Mouse (Mus musculus): ENCODE measurements at regions not wholly inside any gene's neighbourhood (a gene's known extent, or its start where the extent isn't known, plus 50 kb on each side); places are given as distances from the start of the nearest gene placed in this dataset.

GRCm38 (mm10) chr2:114454901-114455300 is 199.9 kb downstream of the Dph6 start:
- no peak for DNase-seq (ENCODE audit: low read depth, low spot score)

GRCm38 (mm10) chr2:114450185-114450584 is 204.6 kb downstream of the Dph6 start:
- no peak for DNase-seq (ENCODE audit: low read depth, low spot score)

GRCm38 (mm10) chr2:114443801-114444200 is 211.0 kb downstream of the Dph6 start:
- DNase-seq (ENCODE audit: low read depth, low spot score), result no peak

DNA sequence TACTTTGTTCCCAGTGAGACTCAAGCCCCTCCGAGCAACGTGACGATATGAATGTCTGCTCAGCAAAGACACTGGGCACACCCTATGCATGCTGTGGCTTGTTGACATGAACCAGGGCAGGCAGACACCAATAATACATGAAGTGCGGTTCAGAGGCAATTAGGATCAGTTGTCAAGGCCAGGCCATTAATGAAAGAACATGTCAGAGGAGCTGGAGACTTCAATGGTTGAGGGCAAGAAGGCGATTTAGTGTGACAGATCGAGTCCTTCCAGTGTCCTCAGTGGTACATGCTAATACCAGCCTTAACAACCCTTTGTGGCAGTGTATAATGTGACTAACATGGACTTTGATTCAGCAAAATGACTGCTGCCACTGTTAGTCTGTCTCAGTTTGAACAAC is 213.8 kb downstream of the Dph6 start:
- DNase-seq (ENCODE audit: low read depth, low spot score), result no peak

DNA sequence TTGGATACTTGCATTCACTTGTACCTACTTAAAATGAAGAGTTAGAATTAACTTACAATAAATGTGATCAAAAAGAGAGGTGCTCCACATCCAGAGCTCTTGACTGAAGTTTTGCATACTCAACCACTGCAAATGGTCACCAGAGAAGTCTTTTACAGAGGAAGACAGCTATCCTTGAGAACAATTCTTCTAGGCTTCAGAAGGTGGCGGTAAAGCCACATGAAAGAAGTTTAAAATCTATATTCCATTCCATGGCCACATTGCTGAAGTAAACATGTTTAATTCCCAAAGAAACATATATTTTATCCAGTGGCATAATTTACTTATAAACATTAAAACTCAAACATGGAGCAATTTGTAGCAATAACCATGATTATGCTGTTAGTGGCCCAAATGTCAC is 215.1 kb downstream of the Dph6 start:
- DNase-seq (ENCODE audit: low read depth, low spot score), result no peak

GRCm38 (mm10) chr2:114438048-114438447 is 216.7 kb downstream of the Dph6 start:
- no peak for DNase-seq (ENCODE audit: low read depth, low spot score)

DNA sequence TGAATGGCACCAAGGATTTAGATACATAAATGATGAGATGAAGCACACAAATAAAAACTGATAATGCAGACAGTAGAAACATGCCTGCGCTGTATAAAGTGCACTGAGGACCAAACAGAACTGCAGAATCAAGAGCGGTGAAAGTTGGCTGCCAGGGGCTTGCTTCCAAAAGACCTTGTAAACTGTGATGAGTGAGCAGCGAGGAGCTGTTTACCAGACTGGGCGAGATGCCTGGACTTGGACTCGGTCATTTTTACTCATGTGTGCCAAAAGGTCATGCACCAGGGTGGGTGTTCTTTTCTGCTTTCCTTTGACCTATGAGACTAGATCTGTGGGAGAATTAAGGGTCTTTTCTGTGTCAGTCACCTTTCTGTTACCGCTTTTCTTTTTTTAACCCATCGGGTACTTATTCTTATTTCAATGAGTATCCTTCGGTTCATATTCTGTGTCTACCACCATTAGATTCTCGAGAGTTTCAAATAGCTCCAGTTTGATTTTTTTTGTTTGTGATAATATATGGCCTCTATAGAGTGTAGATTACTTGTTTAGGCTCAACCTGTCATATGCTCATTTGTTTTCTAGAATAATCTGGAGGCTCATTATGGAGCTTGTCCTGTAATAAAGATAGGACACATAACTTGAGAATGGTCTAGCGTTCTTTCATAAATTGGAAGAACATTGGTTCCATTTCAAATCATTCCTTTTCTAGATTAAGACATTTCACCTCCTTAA is 226.3 kb upstream of the Zfp770 start:
- DNase-seq (ENCODE audit: low read depth, low spot score), result no peak

DNA sequence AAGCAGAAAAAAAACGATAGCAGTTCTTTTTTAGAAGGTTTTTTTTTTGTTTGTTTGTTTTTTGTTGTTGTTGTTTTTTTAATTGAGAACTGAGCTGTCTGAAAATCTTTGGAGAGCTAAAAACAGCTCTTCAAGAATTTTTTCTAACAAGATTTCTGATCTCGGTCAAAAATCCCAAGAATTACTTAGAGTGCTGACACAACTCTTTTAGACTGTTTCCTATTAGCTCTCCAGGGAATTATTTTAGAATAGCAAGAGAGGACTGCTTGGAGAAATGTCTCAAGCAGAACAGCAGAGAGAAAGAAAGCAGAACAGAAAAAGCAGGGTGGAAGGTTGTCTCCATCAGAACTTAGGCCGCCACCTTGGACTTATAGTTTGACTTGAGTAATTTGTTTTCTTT is 218.1 kb upstream of the Zfp770 start:
- DNase-seq (ENCODE audit: low read depth, low spot score), result no peak

- DNase-seq (ENCODE audit: low read depth, low spot score), result no peak
Measured at GRCm38 (mm10) chr2:114413013-114413412, 211.7 kb upstream of the Zfp770 start.

DNA sequence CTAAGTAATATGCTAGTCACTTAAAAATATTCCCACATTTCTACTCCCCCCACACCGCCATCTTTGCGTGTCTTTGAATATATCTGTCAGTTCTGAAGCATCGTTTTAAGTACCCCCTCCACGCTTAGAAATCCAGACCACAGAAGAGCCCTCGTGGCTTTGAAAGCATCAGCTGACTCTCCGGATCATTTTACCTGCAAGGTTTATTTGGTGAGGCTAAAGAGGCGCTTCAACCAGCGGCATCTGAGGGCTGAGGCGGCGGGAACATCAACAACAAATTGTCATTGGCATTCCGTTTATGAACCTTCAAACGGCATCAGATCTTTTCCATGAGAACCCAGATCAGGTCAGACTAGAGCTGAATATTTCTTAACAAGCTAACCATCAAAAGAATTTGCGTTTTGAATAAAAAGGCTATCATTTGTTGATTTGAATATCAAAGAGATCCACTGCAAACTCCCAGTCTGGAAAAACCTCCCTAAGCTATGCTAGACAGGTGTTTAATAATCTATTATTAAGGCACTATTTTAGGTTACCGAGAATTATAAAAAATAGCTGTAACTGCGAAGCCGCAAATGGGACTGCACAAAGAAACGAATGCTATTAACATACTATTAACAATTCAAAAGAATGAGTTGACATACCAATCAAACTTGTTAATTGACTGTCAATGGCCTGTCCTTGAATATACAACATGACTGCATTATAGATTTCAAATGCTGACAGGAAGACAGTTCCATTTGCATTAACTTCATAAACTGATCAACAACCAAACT is 210.9 kb upstream of the Zfp770 start:
- DNase-seq (ENCODE audit: low read depth, low spot score), result peak; percentile 8

- no peak for DNase-seq (ENCODE audit: low read depth, low spot score)
Measured at GRCm38 (mm10) chr2:114410717-114411116, 209.4 kb upstream of the Zfp770 start.

- no peak for DNase-seq (ENCODE audit: low read depth, low spot score)
Measured at GRCm38 (mm10) chr2:114409542-114409941, 208.3 kb upstream of the Zfp770 start.

DNA sequence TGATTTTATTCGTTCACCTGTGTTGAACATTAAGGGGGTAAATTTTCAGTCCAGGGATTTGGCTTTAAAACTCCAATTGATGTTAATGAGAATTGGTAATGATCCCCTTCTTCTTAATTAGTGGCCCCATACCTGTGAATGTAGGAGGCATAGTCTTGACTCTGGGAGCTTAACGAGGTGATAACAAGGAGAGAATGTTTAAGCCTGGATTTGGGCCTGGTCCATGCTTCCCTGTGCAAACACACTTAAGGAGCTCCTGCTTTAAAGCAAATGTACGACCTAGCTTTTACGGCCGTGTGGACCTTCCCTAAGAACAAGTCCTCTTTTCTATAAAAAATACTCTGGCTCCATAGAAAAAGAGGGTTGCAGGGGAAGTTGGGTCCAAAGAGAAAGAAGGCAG is 206.1 kb upstream of the Zfp770 start:
- DNase-seq (ENCODE audit: low read depth, low spot score), result no peak

DNA sequence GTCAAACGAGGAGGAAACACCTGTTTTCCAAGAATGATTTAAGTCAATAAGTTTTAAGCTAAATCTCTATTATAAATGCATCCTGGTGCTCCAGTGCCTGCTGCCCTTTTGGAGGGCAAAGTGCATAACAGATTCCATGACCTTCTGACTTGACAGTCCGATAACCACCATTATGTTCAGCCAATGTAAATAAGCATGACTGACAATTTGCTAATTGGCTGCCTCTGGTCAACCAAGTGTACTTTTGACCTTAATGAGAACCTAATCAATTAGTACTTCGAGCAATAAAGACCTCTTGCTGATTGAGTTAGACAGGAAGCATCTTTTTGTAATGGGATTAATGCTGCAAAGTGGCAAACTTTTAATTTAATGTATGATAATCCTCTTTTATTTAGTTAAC is 183.3 kb upstream of the Zfp770 start:
- no peak for DNase-seq (ENCODE audit: low read depth, low spot score)

DNA sequence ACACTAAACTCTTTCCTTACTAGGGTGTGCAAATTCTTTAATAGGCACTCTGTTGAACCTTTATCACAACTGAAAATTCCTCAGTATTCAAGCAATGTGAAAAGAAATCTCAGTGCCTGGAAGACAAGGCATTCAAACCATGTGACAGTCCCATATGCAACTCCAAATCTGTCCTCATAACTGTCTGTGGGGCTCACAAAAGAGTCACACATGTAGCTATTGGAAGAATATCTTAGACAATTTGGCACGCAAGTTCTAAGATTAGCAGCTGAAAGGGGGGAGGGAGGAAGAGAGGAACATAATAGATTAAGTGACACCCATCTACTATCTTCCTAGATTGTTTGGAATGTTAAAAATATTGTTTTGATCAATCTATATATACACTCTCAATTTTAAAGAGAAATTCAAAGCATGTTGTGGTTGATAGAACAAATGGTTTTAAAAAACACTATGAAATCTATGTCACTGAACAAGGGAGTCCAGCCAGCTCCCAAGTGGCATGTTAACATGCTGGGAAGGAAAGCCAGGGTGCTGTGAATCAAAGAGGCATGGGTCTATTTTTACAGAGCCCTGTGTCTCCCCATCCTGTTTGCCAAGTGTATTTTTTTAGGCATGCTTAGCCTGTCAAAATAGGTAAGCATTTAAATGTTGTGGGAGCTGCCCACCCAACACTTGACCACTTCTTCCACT is 177.7 kb upstream of the Zfp770 start:
- no peak for DNase-seq (ENCODE audit: low read depth, low spot score)

DNA sequence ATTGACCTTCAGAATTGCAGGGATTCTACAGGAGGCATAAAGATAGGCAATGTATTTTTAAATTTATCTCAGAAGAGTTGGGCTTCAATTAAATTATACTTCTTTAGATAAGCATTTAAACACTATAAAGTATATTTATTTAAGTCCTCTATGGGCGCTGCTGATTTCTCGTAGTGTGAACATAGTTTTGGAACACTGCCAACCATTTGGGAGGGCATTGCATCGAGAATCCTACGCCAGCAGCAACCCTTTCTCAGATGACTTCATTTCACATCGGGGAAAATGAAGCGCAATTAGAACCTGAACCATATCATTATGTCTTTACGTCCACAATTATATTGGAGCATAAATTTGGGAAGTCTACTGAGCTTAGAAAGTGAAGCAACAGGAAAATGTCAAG is 172.2 kb upstream of the Zfp770 start:
- no peak for DNase-seq (ENCODE audit: low read depth, low spot score)

DNA sequence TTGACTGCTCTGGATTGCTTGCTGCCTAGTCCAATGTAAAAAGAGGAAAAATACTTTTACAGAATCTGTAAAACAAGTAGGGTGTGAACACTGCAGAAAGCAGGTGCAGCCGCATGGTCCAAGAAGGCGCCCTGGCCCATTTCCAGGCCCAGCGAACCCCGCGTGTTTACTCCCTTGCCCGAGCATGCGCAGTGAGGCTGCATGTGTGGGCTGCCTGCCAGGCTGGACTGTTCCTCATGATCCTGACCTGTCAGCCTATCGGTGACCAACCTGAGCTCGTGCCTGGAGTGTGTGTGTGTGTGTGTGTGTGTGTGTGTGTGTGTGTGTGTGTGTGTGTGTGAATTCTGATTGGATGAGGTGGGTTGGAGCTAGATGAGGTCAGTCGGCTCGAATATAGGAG is 152.6 kb upstream of the Zfp770 start:
- DNase-seq (ENCODE audit: low read depth, low spot score), result peak; percentile 14

DNA sequence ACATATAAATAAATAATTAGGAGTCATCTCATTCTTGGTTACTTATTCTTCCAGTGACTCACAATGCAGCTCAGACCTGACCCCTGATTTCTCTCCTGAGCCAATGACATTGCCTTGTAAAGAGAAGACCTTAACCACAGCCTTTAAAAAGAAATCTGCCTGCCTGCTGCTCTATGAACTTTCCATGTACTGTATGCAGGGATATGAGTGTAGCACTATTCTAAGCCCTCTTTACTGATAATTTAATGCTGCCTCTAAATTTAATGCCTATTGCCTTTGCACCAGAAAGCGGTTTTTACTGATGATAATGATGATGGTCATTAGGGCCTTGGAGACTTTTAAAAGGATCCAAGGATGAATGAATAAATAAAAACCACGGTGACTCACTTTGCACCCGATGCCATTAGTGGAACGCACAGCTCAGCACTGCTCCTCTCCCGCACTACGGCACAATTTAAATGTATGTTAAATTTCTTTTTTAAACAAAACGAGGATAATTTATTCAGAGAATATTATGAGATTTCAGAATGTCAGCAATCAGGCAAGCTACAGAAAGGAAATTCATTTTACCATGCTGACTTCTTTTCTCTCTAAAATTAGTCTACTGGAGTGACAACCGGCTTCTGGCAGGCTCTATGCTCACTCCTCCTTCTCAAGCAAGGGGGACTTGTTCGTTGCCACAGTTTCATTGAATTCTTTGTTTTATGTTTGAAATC is 139.5 kb upstream of the Zfp770 start:
- no peak for DNase-seq (ENCODE audit: low read depth, low spot score)

- no peak for DNase-seq (ENCODE audit: low read depth, low spot score)
Measured at GRCm38 (mm10) chr2:114301746-114302145, 100.5 kb upstream of the Zfp770 start.

DNA sequence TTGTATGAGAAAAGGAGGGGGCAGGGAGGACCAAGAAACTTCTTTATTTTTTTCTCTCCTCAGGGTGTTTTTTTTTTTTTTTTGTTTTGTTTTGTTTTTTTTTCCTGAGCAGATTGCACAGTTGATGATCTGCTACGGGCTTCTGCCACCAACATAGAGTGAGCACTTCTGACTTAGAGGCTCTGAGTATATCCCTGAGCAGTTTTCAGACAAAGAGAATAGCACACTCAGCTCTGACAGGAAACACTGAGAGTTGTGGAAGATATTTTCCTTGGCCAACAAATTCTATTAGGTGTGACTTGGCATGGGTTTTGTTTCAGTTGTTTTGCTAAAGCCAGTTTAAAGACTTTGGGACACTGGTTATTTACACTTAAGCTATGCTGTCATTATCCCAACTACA is 93.8 kb upstream of the Zfp770 start:
- no peak for DNase-seq (ENCODE audit: low read depth, low spot score)

DNA sequence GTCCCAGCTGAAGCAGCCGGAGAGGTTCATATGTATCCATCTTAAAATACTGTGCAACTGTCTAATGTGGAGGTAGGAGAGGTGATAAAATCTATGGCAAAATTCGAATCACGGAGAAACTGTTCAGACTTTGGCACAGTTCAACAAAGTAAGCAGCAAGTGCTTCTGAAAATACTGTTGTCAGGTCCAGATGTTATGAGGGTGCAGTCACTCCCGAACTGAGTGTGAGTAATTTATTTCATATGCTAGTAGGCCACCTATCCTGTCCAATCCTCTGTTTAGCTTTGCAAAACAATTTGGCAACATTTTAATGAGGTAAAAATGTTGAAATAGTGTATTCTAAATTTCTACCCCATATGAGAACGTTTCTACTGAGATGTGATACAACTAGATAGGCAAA is 90.1 kb upstream of the Zfp770 start:
- DNase-seq (ENCODE audit: low read depth, low spot score), result no peak

- no peak for DNase-seq (ENCODE audit: low read depth, low spot score)
Measured at GRCm38 (mm10) chr2:114275536-114275935, 74.3 kb upstream of the Zfp770 start.
